Mouse (Mus musculus) left cerebral cortex, adult 8-10 months (tissue): ENCODE measurements around the gene Adam26a. TPM values are rescaled to one million over a fixed set of nuclear protein-coding genes. Genes with fewer than 3 reads are reported as not detected.
"Not testable (repeated sequence)": the region's sequence is repeated elsewhere in the genome, so short reads cannot be mapped to it uniquely, and the experiment has no call there.

ENCODE experiments used
- DNase-seq, 2 experiments: peaks; one replicate each; pipeline ENCODE4 v3.0.0; 2022; ENCODE audit warnings: low spot score in 2 of 2
- total RNA-seq, 4 experiments: library from RNA; stranded (reverse); gene quantifications; 2 replicates each; pipeline ENCODE4 v1.2.4; 2022

The Adam26a gene
- total RNA-seq, result not detected

DNA sequence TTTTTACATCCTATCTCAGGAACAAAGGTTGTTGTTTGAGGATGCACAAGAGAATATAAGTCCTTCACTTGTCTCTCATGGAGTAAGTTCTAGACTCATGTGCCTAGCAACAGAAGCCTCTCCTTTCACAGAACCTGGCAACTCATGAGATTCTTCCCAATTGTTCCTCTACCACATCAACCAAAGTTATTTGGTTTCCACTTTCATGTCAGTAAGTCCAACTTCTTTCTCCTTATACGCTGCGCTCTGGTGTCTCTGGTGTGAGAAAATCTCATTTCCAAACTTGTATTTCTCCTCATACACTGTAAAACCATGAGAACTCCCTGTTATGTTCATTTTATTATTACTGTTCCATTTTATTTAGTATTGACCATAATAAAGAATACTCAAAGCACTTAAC is at the start of gene Adam26a:
Adam26a (minus strand) TSS at position 101 of the 400 bp plus-strand sequence.
- DNase-seq, result not testable (repeated sequence)

GRCm38 (mm10) chr8:43616046-43616445 is 39.5 kb upstream of the Adam26a start:
- no peak for DNase-seq

DNA sequence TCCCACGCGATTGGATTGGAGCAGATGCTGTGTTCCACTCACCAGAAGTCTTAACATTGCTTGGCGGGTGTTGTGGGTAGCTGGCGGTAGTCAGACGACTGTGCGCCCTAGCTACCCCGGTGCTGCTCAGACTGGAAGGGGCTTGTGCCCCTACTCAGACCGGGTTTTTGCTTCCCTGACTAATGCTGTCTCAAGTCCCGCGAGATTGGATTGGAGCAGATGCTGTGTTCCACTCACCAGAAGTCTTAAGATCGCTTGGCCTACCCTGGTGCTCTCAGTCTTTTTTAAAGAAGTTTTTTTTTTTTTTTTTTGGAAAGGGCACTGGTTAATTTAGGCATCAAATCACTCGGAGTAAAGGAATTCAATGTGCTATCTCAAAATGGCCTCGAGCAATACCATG is 27.1 kb upstream of the Adam26a start:
- DNase-seq, result not testable (repeated sequence)

DNA sequence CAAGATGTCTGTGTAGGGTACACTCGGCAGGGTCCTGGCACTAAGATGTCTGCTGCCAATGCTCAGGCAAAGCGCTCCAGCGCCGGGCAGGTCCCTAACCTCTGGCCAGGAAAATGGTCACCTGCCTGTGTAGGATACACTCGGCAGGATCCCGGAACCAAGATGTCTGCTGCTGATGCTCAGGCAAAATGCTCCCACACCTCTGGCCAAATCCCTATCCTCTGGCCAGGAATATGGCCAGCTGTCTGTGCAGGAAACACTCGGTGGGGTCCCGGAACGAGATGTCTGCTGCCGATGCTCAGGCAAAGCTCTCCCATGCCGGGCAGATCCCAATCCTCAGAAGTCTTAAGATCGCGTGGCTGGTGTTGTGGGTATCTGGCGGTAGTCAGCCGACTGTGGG is 26.7 kb upstream of the Adam26a start:
- DNase-seq, result not testable (repeated sequence)

DNA sequence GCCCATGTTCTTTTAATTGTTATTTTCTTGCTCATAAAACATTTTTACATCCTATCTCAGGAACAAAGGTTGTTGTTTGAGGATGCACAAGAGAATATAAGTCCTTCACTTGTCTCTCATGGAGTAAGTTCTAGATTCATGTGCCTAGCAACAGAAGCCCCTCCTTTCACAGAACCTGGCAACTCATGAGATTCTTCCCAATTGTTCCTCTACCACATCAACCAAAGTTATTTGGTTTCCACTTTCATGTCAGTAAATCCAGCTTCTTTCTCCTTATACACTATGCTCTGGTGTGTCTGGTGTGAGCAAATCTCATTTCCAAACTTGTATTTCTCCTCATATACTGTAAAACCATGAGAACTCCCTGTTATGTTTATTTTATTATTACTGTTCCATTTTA is 48.5 kb downstream of the Adam26a start, which contains the start of gene Adam26b:
Adam26b (minus strand) TSS at position 101 of the 400 bp plus-strand sequence.
- not testable (repeated sequence) for DNase-seq

Other genes with a start within 250 kb of the Adam26a start
- gene Adam26b, start 48.6 kb downstream of the Adam26a start, total RNA-seq, result not detected
- gene Gm5346, start 50.6 kb upstream of the Adam26a start, total RNA-seq, result not detected
- not detected for gene Adam34, start 133.3 kb upstream of the Adam26a start, total RNA-seq